ENCODE assay signal across 8 mouse cellular contexts in genomic region chr17:84180715-84181501, GRCm38 (mm10). TPM values are rescaled to one million over a fixed set of nuclear protein-coding genes. Genes with fewer than 3 reads are reported as not detected.
A peak's percentile ranks its signal among the peaks of the same experiment; 100 is the strongest.
DNase-seq lines count a peak whose midpoint lies in the region; ATAC-seq and TF ChIP-seq lines count a peak whose summit lies in the region.

No protein-coding gene starts in this region.

- no peak overlapping the region for H3K27ac ChIP-seq in midbrain, postnatal 0 days (ENCODE audit: low read depth, low read length)
- no peak overlapping the region; the same call in 1 of the 2 replicates for H3K27ac ChIP-seq in midbrain, embryonic 11.5 days (ENCODE audit: low read depth, low read length)
- H3K27ac ChIP-seq in heart, embryonic 13.5 days (replicated peaks) = peak overlapping the region; percentile 81
- peak overlapping the region; percentile 84 for H3K27ac ChIP-seq in limb, embryonic 14.5 days (replicated peaks; ENCODE audit: low read depth, low read length)

- no peak overlapping the region for H3K9ac ChIP-seq in midbrain, postnatal 0 days (replicated peaks; ENCODE audit: low read length, poor library complexity, severe bottlenecking)
- no peak overlapping the region; the same call in 1 of the 2 replicates for H3K9ac ChIP-seq in midbrain, embryonic 11.5 days (ENCODE audit: low read length)
- H3K9ac ChIP-seq in heart, embryonic 13.5 days = peak overlapping the region; percentile 74
- H3K9ac ChIP-seq in limb, embryonic 14.5 days (ENCODE audit: low read depth, low read length, severe bottlenecking) = no peak overlapping the region

- 0 out of 2 replicates have a peak, but pooled peaks have one; percentile 19 for ATAC-seq in midbrain, postnatal 0 days (ENCODE audit: low FRiP score)
- ATAC-seq in midbrain, embryonic 11.5 days (ENCODE audit: low FRiP score) = no peak
- peak; percentile 53 for ATAC-seq in heart, embryonic 13.5 days (ENCODE audit: extremely low read depth, insufficient number of reproducible peaks, low FRiP score, low TSS enrichment)
- 0 out of 2 replicates have a peak, but pooled peaks have one; percentile 14 for ATAC-seq in limb, embryonic 14.5 days (ENCODE audit: low FRiP score, low read depth)

- no peak for DNase-seq in midbrain, postnatal 0 days (ENCODE audit: low spot score)
- no peak for DNase-seq in midbrain, embryonic 11.5 days (ENCODE audit: low spot score, missing footprints)
- peak; percentile 47 for DNase-seq in adrenal gland, postnatal 10 days
- peak; percentile 65 for DNase-seq in limb, embryonic 14.5 days (ENCODE audit: low spot score)
- peak; percentile 88 to 92 for DNase-seq in natural killer cell, adult 2 months (ENCODE audit: low spot score in 2 of 2)
- peak; percentile 64 to 65 for DNase-seq in urinary bladder, postnatal 4 days (ENCODE audit: low spot score in 2 of 2)
- DNase-seq in left cerebral cortex, postnatal 4 days = no peak

- H3K36me3 ChIP-seq in midbrain, postnatal 0 days (ENCODE audit: insufficient read depth, low read length) = no peaks in the 10 kb centered on the region
- no peaks in the 10 kb centered on the region for H3K36me3 ChIP-seq in midbrain, embryonic 11.5 days (ENCODE audit: control insufficient read depth, insufficient read depth, low read length)
- peaks cover 9% of the 10 kb centered on the region for H3K36me3 ChIP-seq in heart, embryonic 13.5 days
- H3K36me3 ChIP-seq in limb, embryonic 14.5 days (ENCODE audit: control insufficient read depth, insufficient read depth, low read length) = peaks cover 18% of the 10 kb centered on the region

- no peak for TF ChIP-seq CTCF in midbrain, postnatal 0 days (IDR thresholded peaks at IDR 0.05)

- H3K4me3 ChIP-seq in midbrain, postnatal 0 days (ENCODE audit: low read depth, low read length) = no peak overlapping the region
- H3K4me3 ChIP-seq in midbrain, embryonic 11.5 days (ENCODE audit: low read depth, low read length) = no peak overlapping the region
- H3K4me3 ChIP-seq in heart, embryonic 13.5 days = peak overlapping the region; percentile 37
- H3K4me3 ChIP-seq in limb, embryonic 14.5 days (replicated peaks; ENCODE audit: low read length) = no peak overlapping the region

- intact Hi-C loops in left cerebral cortex, postnatal 4 days (cut with DNase I) = no loop called here

- no peaks in the 10 kb centered on the region for H3K4me1 ChIP-seq in midbrain, postnatal 0 days (ENCODE audit: insufficient read depth, low read length)
- peaks cover 18% of the 10 kb centered on the region for H3K4me1 ChIP-seq in midbrain, embryonic 11.5 days (ENCODE audit: control insufficient read depth, insufficient read depth, low read length)
- peaks cover 46% of the 10 kb centered on the region for H3K4me1 ChIP-seq in heart, embryonic 13.5 days
- peaks cover 44% of the 10 kb centered on the region for H3K4me1 ChIP-seq in limb, embryonic 14.5 days (ENCODE audit: control insufficient read depth, insufficient read depth, low read length)

- WGBS in midbrain, postnatal 0 days = 52% methylated on average over 11 of the region's 11 CpGs
- 59% methylated on average over 11 of the region's 11 CpGs for WGBS in midbrain, embryonic 11.5 days
- WGBS in heart, embryonic 13.5 days = 30% methylated on average over 11 of the region's 11 CpGs
- 20% methylated on average over 11 of the region's 11 CpGs for WGBS in limb, embryonic 14.5 days

- TF ChIP-seq POLR2A in limb, embryonic 14.5 days (IDR thresholded peaks at IDR 0.05; ENCODE audit: borderline replicate concordance, extremely low read depth, insufficient read depth, insufficient read length) = no peak

- no peaks in the 10 kb centered on the region for H3K9me3 ChIP-seq in midbrain, postnatal 0 days (ENCODE audit: low read length)
- no peaks in the 10 kb centered on the region for H3K9me3 ChIP-seq in midbrain, embryonic 11.5 days (ENCODE audit: control insufficient read depth, low read length)
- H3K9me3 ChIP-seq in heart, embryonic 13.5 days = no peaks in the 10 kb centered on the region
- no peaks in the 10 kb centered on the region for H3K9me3 ChIP-seq in limb, embryonic 14.5 days (ENCODE audit: control insufficient read depth, low read length)

- no peak overlapping the region for H3K4me2 ChIP-seq in midbrain, postnatal 0 days (ENCODE audit: low read depth, low read length, poor library complexity, severe bottlenecking)
- no peak overlapping the region for H3K4me2 ChIP-seq in midbrain, embryonic 11.5 days
- peak overlapping the region; percentile 59 for H3K4me2 ChIP-seq in heart, embryonic 13.5 days
- no peak overlapping the region; the same call in 1 of the 2 replicates for H3K4me2 ChIP-seq in limb, embryonic 14.5 days (replicated peaks; ENCODE audit: low read depth, low read length, severe bottlenecking)

- H3K27me3 ChIP-seq in midbrain, postnatal 0 days (ENCODE audit: insufficient read depth, low read length) = peaks cover under 1% of the 10 kb centered on the region; the same call in 1 of the 2 replicates
- H3K27me3 ChIP-seq in midbrain, embryonic 11.5 days (ENCODE audit: control insufficient read depth, insufficient read depth, low read length) = no peaks in the 10 kb centered on the region
- H3K27me3 ChIP-seq in heart, embryonic 13.5 days (replicated peaks) = no peaks in the 10 kb centered on the region
- no peaks in the 10 kb centered on the region for H3K27me3 ChIP-seq in limb, embryonic 14.5 days (ENCODE audit: control insufficient read depth, insufficient read depth, low read length)

RNA-seq across cellular contexts. Expression of gene Zfp36l2, which starts 6.8 kb away (rescaled TPM):
- 12.9 and 17.7 TPM in 2 replicates for total RNA-seq in midbrain, postnatal 0 days (2014; rRNA removed)
- 5.1 and 5.9 TPM in 2 replicates for polyA plus RNA-seq in midbrain, postnatal 0 days (2015; fragmentation: Nextera tagmentation; extraction: Ambion mirVana)
- 14.4 and 14.6 TPM in 2 replicates for polyA plus RNA-seq in midbrain, embryonic 11.5 days (2014; fragmentation: Nextera tagmentation; extraction: Ambion mirVana)
- 100 to 1,000 TPM in 1 of 2 experiments, 10 to 100 TPM in 1; 67.0 to 122 TPM for total RNA-seq in adrenal gland, postnatal 10 days (2021)
- polyA plus RNA-seq in heart, embryonic 13.5 days (2015; fragmentation: Nextera tagmentation; extraction: Ambion mirVana) = 5.6 and 6.2 TPM in 2 replicates
- 80.1 and 113 TPM in 2 replicates for polyA plus RNA-seq in limb, embryonic 14.5 days (2012; rRNA removed)
- polyA plus RNA-seq in limb, embryonic 14.5 days (2014; fragmentation: Nextera tagmentation; extraction: Ambion mirVana) = 30.9 and 32.6 TPM in 2 replicates
- total RNA-seq in left cerebral cortex, postnatal 4 days (2021) = 10 to 100 TPM; 23.3 to 24.3 TPM

Comparison
In these comparisons a context has a peak if more than half of its experiments do, and no peak if none do; other contexts are left out.
1. DNase-seq: peak in adrenal gland, postnatal 10 days (single experiment), limb, embryonic 14.5 days (single experiment), natural killer cell, adult 2 months (2 of 2) and urinary bladder, postnatal 4 days (2 of 2); none in midbrain, postnatal 0 days (single experiment), midbrain, embryonic 11.5 days (single experiment) and left cerebral cortex, postnatal 4 days (single experiment).
2. H3K27ac ChIP-seq: peak in heart, embryonic 13.5 days (single experiment) and limb, embryonic 14.5 days (single experiment); none in midbrain, postnatal 0 days (single experiment) and midbrain, embryonic 11.5 days (single experiment).